Mouse (Mus musculus): ENCODE results near the gene Kif26b.

DNA sequence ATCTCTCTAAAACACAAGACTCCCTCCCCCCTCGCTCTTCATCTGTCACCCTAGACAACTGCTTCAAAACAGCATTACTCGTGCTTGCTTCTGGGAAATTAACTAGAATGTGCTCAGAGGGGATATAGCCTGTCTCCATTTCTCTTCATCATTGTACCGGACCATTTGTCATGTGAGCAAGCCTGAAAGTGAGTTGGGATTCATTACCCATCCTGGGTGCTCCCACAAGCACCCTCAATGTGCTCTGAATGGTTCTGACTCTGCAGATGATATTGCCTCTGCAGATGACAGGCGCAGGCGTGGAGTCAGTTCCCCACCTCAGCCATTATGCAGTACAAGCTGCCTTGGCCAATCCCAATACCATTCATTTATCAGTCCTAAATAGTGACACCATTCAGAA lies 357.7 kb downstream of the Kif26b start:
- no peak for TF ChIP-seq CTCF (IDR thresholded peaks at IDR 0.05; ENCODE audit: low read depth, low read length)
- TF ChIP-seq POLR2A (IDR thresholded peaks at IDR 0.05; ENCODE audit: borderline replicate concordance, low read depth, low read length), result no peak
